Mouse (Mus musculus) adrenal gland, postnatal 10 days (tissue): Measurements from ENCODE around the gene Mef2d. TPM values are rescaled to one million over a fixed set of nuclear protein-coding genes. Genes with fewer than 3 reads are reported as not detected.

Experiments
- DNase-seq: peaks from one replicate; pipeline ENCODE4 v3.0.0; 2021; ENCODE audit warnings: mixed read lengths
- long read RNA-seq, 2 experiments: library from polyadenylated mRNA; stranded (forward); transcript quantifications; one replicate each; pipeline ENCODE4 v2.0.0; 2021
- total RNA-seq, 2 experiments: library from RNA; stranded (reverse); gene quantifications; 2 replicates each; pipeline ENCODE4 v1.2.3; 2021

The Mef2d gene
- 10 to 100 TPM; 85.7 to 86.6 TPM for total RNA-seq
- long read RNA-seq, experiment 1, partial matches to known transcripts = 9 of 38 reads
- long read RNA-seq, experiment 1, other reads (novel, unspliced or antisense) = 29 of 38 reads
- long read RNA-seq, experiment 2, full-length matches to known transcripts = 7 of 28 reads
- long read RNA-seq, experiment 2, partial matches to known transcripts = 8 of 28 reads
- long read RNA-seq, experiment 2, other reads (novel, unspliced or antisense) = 13 of 28 reads

GRCm38 (mm10) chr3:88141787-88142523 is at the start of gene Mef2d:
TSS of gene Mef2d (plus strand) at chr3:88142372.
- peak; percentile 98 for DNase-seq

GRCm38 (mm10) chr3:88094126-88094525 is 48.0 kb upstream of the Mef2d start:
- no peak for DNase-seq

GRCm38 (mm10) chr3:88097666-88098065 is 44.5 kb upstream of the Mef2d start:
- no peak for DNase-seq

- no peak for DNase-seq
These were observed 41.9 kb upstream of the Mef2d start for GRCm38 (mm10) chr3:88100251-88100650.

- no peak for DNase-seq
These were observed 40.4 kb upstream of the Mef2d start for GRCm38 (mm10) chr3:88101736-88102135.

GRCm38 (mm10) chr3:88102196-88102595 is 40.0 kb upstream of the Mef2d start:
- DNase-seq = no peak

GRCm38 (mm10) chr3:88102611-88103010 is 39.6 kb upstream of the Mef2d start:
- no peak for DNase-seq

GRCm38 (mm10) chr3:88106126-88106525 is 36.0 kb upstream of the Mef2d start:
- DNase-seq = no peak

- no peak for DNase-seq
These were observed 33.0 kb upstream of the Mef2d start for GRCm38 (mm10) chr3:88109126-88109525.

GRCm38 (mm10) chr3:88114396-88114795 is 27.8 kb upstream of the Mef2d start:
- no peak for DNase-seq

GRCm38 (mm10) chr3:88120117-88120651 is 22.0 kb upstream of the Mef2d start:
- DNase-seq = no peak

GRCm38 (mm10) chr3:88121164-88122131 is 20.7 kb upstream of the Mef2d start:
- no peak for DNase-seq

GRCm38 (mm10) chr3:88125195-88125594 is 17.0 kb upstream of the Mef2d start:
- no peak for DNase-seq

- peak; percentile 41 for DNase-seq
These were observed 16.0 kb upstream of the Mef2d start for GRCm38 (mm10) chr3:88126181-88126580.

- DNase-seq = no peak
These were observed 14.5 kb upstream of the Mef2d start for GRCm38 (mm10) chr3:88127636-88128035.

- DNase-seq = no peak
These were observed 14.1 kb upstream of the Mef2d start for GRCm38 (mm10) chr3:88128056-88128455.

GRCm38 (mm10) chr3:88129006-88129405 is 13.2 kb upstream of the Mef2d start:
- no peak for DNase-seq

GRCm38 (mm10) chr3:88131071-88131470 is 11.1 kb upstream of the Mef2d start:
- no peak for DNase-seq

GRCm38 (mm10) chr3:88132492-88132891 is 9.7 kb upstream of the Mef2d start:
- DNase-seq = no peak

- DNase-seq = no peak
These were observed 8.9 kb upstream of the Mef2d start for GRCm38 (mm10) chr3:88133187-88133771.

GRCm38 (mm10) chr3:88136346-88136745 is 5.8 kb upstream of the Mef2d start:
- no peak for DNase-seq

GRCm38 (mm10) chr3:88136945-88137494 is 5.2 kb upstream of the Mef2d start:
- DNase-seq = no peak
